Mouse (Mus musculus) adrenal gland, postnatal 25 days (tissue): Measurements from ENCODE around the gene Impdh2. TPM values are rescaled to one million over a fixed set of nuclear protein-coding genes. Genes with fewer than 3 reads are reported as not detected.
"Not testable (repeated sequence)": the region's sequence is repeated elsewhere in the genome, so short reads cannot be mapped to it uniquely, and the experiment has no call there.

Experiments
- DNase-seq: peaks from one replicate; pipeline ENCODE4 v3.0.0; 2021; ENCODE audit warnings: mixed read lengths
- microRNA-seq, 2 experiments: library from miRNA; unstranded; fragments of <30 nt; microRNA quantifications; one replicate each; pipeline ENCODE4 v1.2.0; 2021
- total RNA-seq: library from RNA; stranded (reverse); gene quantifications from 2 replicates; pipeline ENCODE4 v1.2.3, GENCODE M21; 2021

Gene Impdh2
- total RNA-seq, 1 experiment from 2014 or later: 66.3 TPM

- DNase-seq: no peak
Observed at GRCm38 (mm10) chr9:108601986-108602385, 41.9 kb downstream of the Impdh2 start.

- DNase-seq: not testable (repeated sequence)
Observed at GRCm38 (mm10) chr9:108607929-108608328, 47.8 kb downstream of the Impdh2 start.

- no peak for DNase-seq
Observed at GRCm38 (mm10) chr9:108608889-108609288, 48.8 kb downstream of the Impdh2 start.

GRCm38 (mm10) chr9:108611488-108611887 lies 51.4 kb downstream of the Impdh2 start:
- DNase-seq: no peak

Small RNA genes within 50 kb of the gene (microRNA-seq; reads per million reads assigned to microRNA genes)
- gene Gm24083: 0 reads per million in 2 experiments
- 0 reads per million in 2 experiments for gene Mir191
- gene Mir425: 1,722 to 1,793 reads per million in 2 experiments

Other genes starting within 250 kb of the Impdh2 start
- 711 and 722 TPM in 2 replicates for gene Gpx1, start 221.4 kb upstream of the Impdh2 start, total RNA-seq
- 113 and 114 TPM in 2 replicates for gene Usp4, start 212.4 kb upstream of the Impdh2 start, total RNA-seq
- gene 1700102P08Rik, start 167.5 kb upstream of the Impdh2 start, total RNA-seq: 1.5 and 1.7 TPM in 2 replicates
- gene Ccdc36, start 131.8 kb upstream of the Impdh2 start, total RNA-seq: not detected in 2 replicates
- gene BC048562, start 123.8 kb upstream of the Impdh2 start, total RNA-seq: not detected in 2 replicates
- gene Ccdc71, start 99.8 kb upstream of the Impdh2 start, total RNA-seq: 36.9 and 51.4 TPM in 2 replicates
- 33.2 and 38.8 TPM in 2 replicates for gene Klhdc8b, start 98.7 kb upstream of the Impdh2 start, total RNA-seq
- gene Lamb2, start 80.5 kb upstream of the Impdh2 start, total RNA-seq: 114 and 134 TPM in 2 replicates
- gene Usp19, start 69.7 kb upstream of the Impdh2 start, total RNA-seq: 292 and 314 TPM in 2 replicates
- gene Qars, start 52.6 kb upstream of the Impdh2 start, total RNA-seq: 221 and 259 TPM in 2 replicates
- 126 and 144 TPM in 2 replicates for gene Qrich1, start 43.5 kb upstream of the Impdh2 start, total RNA-seq
- gene Ndufaf3, start 7.1 kb downstream of the Impdh2 start, total RNA-seq: 59.8 and 65.9 TPM in 2 replicates
- 79.2 and 85.4 TPM in 2 replicates for gene Dalrd3, start 9.6 kb downstream of the Impdh2 start, total RNA-seq
- 90.9 and 141 TPM in 2 replicates for gene Wdr6, start 18.5 kb downstream of the Impdh2 start, total RNA-seq
- 8.7 and 10.5 TPM in 2 replicates for gene P4htm, start 37.4 kb downstream of the Impdh2 start, total RNA-seq
- gene Arih2, start 89.1 kb downstream of the Impdh2 start, total RNA-seq: 48.9 and 73.9 TPM in 2 replicates
- 91.1 and 112 TPM in 2 replicates for gene Slc25a20, start 101.8 kb downstream of the Impdh2 start, total RNA-seq
- 29.3 and 30.7 TPM in 2 replicates for gene Prkar2a, start 129.0 kb downstream of the Impdh2 start, total RNA-seq
- gene Ip6k2, start 223.5 kb downstream of the Impdh2 start, total RNA-seq: 79.3 and 92.7 TPM in 2 replicates
- gene Nckipsd, start 248.1 kb downstream of the Impdh2 start, total RNA-seq: 7.3 and 10.6 TPM in 2 replicates